Mouse (Mus musculus): ENCODE data around the gene 4930432K21Rik.

4930432K21Rik gene

DNA sequence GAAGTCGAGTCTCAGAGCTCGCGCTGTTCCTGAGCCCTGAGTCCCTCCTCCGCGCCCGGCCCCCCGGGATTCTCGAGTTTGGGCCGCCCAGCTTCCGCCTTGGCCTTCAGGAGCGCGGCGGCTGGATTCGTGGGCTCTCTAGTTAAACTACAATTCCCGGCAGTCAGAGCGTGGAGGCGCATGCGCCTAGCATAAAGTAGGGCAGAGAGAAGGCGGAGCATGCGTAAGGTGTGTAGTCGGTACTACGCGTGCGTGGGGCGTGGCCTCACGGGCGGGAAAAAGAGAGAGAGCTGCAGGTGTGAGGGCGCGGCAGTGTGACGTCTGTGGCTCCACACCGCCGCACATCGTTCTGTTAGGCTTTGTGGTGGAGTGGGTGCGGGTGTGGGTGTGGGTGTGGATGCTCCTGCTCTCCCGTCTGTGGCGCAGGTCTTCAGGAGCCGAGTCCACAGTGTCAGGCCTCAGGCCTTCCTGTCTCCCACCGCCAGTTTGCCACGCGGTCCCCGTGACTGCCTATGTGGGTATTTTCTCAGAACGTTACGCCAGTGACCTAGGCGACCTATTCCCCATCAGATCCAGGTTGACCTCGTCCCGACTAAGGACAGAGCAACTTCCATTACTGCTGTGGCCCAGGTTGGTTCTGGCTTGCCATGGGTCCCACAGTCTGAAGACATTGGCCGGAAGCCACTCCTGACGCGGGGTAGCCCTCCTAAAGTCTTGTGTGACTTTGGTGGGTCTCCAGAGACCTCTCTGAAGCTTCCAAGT lies at the start of gene 4930432K21Rik, which contains the start of gene Cc2d1a:
TSS of gene 4930432K21Rik (plus strand) at position 257 of the 762 bp plus-strand sequence.
TSS of gene Cc2d1a (minus strand) at position 168 of the 762 bp plus-strand sequence.
- DNase-seq (ENCODE audit: low spot score): peak; percentile 94

- no peak for DNase-seq (ENCODE audit: low spot score)
Measured at GRCm38 (mm10) chr8:84098376-84098775, 49.4 kb upstream of the 4930432K21Rik start.

DNA sequence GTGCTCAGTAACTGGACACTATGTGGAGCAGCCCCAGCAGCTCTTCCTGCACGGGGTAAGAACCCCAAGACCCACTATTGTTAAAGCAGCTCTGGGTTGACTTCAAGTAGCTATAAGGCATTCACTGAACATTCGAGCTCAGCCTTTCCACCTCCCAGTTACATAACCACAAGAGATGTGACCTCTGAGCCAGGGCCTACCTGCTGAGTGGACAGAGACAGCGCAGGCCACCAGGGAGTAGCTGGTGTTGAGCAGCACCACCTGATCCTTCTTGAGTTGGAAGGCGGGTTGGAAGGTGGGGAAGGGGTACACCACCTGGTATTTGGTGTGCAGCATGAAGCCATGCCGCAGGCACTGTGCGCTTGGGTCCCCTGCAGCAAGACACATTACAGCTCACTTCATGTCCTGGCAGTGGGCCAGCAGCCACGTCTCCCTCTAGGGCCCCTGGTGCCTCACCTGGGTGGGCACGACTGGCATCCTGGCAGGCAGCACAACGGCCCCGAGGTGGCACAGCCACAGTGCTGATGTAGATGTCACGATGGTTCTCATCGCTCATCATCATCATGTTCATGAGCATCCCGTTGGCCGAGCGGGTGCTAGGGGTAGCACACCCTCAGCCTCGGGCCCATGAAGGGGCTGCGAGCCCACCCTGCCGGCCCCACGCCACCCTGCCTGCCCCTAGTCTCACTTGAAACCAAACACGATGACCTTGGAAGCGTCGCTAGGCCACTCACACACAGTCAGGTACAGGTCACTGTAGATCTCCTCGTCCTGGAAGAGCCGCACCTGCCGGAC lies 46.2 kb upstream of the 4930432K21Rik start:
- no peak for DNase-seq (ENCODE audit: low spot score)

- DNase-seq (ENCODE audit: low spot score): no peak
Measured at GRCm38 (mm10) chr8:84103601-84104000, 44.2 kb upstream of the 4930432K21Rik start.

- peak; percentile 39 for DNase-seq (ENCODE audit: low spot score)
Measured at GRCm38 (mm10) chr8:84104221-84104620, 43.6 kb upstream of the 4930432K21Rik start.

- peak; percentile 96 for DNase-seq (ENCODE audit: low spot score)
Measured at GRCm38 (mm10) chr8:84104697-84105609, 42.9 kb upstream of the 4930432K21Rik start, which contains the start of gene Dcaf15. Gene Dcaf15 (minus strand): TSS chr8:84104768.

DNA sequence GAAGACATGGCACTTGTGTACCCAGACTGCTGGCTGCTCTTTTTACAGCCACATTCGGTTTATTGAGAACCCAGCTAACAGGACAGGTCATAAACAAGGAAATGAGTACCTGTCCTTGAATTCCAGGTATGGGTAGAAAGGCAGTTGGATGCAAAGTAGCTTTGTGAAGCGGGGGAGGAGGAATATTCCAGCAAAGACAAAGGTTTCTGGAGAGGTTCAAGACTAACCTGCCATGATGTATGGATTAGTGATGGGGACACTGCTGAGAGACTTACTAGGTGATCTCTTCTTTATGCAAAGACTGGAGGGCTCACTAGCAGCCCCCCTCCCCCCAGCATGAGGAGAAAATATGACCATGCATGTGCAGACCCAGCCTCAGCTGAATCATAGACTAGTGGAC lies 42.1 kb upstream of the 4930432K21Rik start:
- no peak for DNase-seq (ENCODE audit: low spot score)

GRCm38 (mm10) chr8:84106216-84107040 lies 41.4 kb upstream of the 4930432K21Rik start:
- DNase-seq (ENCODE audit: low spot score): no peak

GRCm38 (mm10) chr8:84115646-84116045 lies 32.2 kb upstream of the 4930432K21Rik start:
- DNase-seq (ENCODE audit: low spot score): no peak

GRCm38 (mm10) chr8:84122151-84122550 lies 25.7 kb upstream of the 4930432K21Rik start:
- DNase-seq (ENCODE audit: low spot score): no peak

DNA sequence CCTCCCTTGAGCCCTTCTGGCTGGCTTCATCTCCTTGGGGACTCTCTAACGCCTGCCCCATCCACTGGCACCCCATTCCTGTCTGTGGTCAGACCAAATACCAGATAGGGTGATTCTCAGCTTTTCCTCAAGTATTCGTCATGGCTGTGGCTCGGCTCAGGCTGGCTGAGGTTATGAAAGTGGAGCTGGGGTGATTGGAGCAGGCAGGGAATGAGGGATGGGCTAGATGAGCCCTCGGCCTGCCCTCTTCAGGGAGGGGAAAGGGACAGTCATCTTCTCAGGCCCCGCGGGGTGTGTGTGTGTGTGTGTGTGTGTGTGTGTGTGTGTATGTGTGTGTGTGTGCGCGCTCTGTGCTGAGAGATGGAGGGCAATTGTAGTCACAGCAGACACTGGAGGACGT lies 22.2 kb upstream of the 4930432K21Rik start, which contains the start of gene Podnl1:
TSS of gene Podnl1 (plus strand) at position 334 of the 400 bp plus-strand sequence.
- DNase-seq (ENCODE audit: low spot score): no peak

DNA sequence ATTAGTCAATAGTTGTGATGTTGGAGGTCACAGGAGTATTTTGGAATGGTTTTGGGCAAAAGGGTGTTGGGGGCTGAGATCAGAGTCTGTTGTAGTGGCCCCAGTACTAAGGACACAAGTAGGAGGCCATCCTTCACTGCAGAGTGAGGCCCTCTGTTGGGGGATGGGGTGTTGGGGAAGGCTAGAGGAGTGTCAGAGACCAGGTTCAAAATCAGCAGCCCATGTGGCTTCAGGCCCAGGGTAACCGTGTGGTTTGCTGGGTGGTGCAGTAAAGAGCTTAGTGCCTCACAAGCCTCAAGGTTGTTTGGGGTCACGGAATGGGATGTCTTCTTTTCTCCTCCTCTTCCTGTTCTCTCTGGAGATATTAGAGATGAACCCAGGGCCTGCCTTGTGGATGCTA lies 21.1 kb upstream of the 4930432K21Rik start:
- DNase-seq (ENCODE audit: low spot score): no peak

DNA sequence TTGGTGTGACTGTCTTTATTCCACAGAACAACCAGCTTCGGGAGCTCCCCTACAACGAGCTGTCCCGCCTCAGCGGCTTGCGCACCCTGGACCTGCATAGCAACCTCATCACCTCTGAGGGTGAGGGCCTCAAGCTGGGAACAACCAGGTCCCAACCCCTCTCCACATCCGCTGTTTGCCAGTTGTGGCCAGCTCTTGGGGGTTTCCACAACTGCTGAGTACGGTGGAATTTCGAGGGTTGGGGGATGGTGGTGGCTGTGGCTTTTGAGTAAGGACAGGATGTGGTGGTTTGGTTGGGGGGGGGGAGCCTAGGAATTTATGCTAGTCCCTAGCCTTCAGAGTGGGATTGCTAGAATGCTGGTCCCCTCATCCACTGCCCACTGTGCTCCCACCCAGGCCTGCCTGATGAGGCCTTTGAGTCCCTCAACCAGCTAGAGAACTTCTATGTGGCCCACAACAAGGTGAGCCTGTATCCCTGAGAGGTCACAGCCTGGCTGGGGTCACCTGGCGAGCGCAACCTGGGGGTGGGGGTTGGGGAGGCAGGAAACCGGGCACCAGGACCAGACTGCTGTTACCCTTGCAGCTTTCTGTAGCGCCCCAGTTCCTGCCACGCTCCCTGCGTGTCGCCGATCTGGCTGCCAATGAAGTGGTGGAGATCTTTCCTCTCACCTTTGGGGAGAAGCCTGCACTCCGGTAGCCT lies 20.5 kb upstream of the 4930432K21Rik start:
- DNase-seq (ENCODE audit: low spot score): no peak

- no peak for DNase-seq (ENCODE audit: low spot score)
Measured at GRCm38 (mm10) chr8:84128277-84128676, 19.5 kb upstream of the 4930432K21Rik start.

GRCm38 (mm10) chr8:84130806-84131205 lies 17.0 kb upstream of the 4930432K21Rik start:
- DNase-seq (ENCODE audit: low spot score): no peak

DNA sequence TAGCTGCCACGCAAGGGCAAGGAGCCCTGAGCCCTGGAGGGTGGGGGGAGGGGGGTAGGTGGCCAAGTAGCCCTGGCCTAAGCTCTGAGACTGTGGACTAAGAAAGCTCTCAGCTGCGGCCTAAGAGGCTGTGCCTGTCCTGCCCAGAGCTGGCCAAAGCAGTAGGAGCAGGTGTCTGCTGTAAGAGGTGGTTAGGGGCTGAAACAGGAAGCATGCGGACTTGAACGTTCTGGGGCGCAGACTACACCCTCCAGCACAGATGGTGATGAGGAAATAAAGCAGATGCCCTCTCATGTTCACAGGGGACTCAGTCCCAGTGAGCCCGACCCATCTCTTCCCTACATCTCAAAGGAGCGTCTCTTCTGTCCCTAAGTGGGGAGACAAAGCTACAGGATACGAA lies 15.6 kb upstream of the 4930432K21Rik start:
- DNase-seq (ENCODE audit: low spot score): no peak

- DNase-seq (ENCODE audit: low spot score): no peak
Measured at GRCm38 (mm10) chr8:84137848-84138247, 10.0 kb upstream of the 4930432K21Rik start.

GRCm38 (mm10) chr8:84140838-84141237 lies 7.0 kb upstream of the 4930432K21Rik start:
- DNase-seq (ENCODE audit: low spot score): no peak

DNA sequence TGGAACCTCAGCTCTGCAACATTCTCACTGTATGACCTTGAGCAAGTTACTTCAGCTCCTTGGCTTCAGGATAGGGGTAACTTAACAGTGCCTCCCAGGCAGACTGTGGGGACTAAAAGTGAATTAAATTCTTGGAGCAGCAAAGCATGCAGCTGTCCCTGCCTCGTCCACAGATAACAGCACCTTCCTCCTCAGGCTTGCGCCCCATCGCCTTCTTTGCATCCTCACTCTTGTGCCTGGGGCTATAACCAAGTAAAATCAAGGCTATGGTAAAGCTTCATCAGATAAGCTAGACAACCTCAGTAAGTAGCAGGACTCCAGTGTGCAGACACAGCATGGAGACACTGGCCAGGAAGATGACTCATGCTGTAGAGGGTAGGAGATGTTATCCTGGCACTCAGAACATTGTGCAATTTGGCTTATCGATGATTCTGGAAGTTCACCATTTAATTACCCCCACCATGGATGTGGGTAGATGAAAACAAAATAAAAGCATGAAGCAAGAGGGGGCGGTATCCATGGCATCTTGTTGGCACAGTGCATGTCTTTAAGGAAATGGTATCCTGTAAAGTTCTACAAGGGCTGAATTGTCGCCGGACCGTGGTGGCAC lies 3.1 kb upstream of the 4930432K21Rik start:
- peak; percentile 36 for DNase-seq (ENCODE audit: low spot score)

DNA sequence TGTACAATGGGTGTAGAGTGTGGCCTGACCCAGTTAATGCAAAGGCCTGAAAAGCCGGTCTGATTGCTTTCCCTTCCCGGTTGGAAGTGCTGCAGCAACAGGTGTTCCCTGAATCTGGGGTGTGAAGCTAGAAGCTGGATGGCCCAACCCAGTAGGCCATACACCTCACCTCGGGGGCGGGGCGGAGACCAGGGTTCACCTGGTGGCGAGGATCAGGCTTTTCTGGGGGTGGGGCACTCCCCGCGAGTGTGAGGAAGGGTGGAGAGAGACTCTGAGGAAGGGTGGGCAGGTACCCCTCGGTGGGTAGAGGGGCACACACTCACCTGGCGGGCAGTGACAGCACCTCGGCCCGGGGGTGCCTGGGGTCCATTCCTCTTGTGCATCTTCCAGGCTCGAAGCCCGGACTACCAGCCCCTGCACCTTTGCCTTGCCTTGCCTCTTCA lies 480 bp upstream of the 4930432K21Rik start:
- no peak for DNase-seq (ENCODE audit: low spot score)

Measured in ovary, adult 18-20 months (tissue).